Mouse (Mus musculus): ENCODE measurements around the gene Pkdrej.

- TF ChIP-seq CTCF (IDR thresholded peaks at IDR 0.05; ENCODE audit: borderline replicate concordance, insufficient read depth, low read length) (no peak), POLR2A (IDR thresholded peaks at IDR 0.05; ENCODE audit: low read depth, low read length) (no peak)
Observed at GRCm38 (mm10) chr15:85766677-85767076, 54.9 kb downstream of the Pkdrej start.
